Mouse (Mus musculus): Measurements from ENCODE around the gene Astn1. TPM values are rescaled to one million over a fixed set of nuclear protein-coding genes. Genes with fewer than 3 reads are reported as not detected.

The Astn1 gene
- total and polyA plus RNA-seq, 3 experiments, result 0.35 to 0.42 TPM; not detected in 1

- in situ Hi-C loops (cut with MboI; ENCODE audit: low pct_ligation_motif_present, low pct_unique_long_range_greater_than_20kb, low sequenced_read_pairs), result no loop called here
These were observed 91.5 kb downstream of the Astn1 start for GRCm38 (mm10) chr1:158453587-158453986.

DNA sequence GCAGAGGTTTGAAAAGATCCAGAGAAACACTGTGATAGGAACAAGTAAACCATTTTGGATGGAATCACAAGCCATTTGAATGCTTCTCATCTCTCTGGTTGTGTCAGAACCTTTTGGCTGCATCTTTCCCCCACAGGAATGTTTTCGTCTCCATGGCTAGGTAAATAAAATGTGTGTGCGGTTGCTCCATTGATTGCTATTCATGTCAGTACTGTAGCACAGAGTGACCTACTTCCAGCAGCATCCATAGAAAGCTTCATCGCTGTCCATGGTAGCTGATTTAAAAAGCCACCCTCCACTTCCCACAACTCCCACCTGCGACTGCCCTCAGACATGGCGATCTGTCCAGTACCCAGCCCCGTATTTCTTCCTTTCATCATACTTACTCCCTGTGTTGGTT is 101.9 kb downstream of the Astn1 start:
- Histone ChIP-seq H3K79me2 (replicated peaks; ENCODE audit: control insufficient read depth, extremely low read depth, insufficient read depth, poor library complexity, severe bottlenecking) (no peaks in the 10 kb centered on the region), H3K9ac (ENCODE audit: insufficient read depth, low read depth) (no peak overlapping the region), H3K4me3 (replicated peaks in 1 of 3; ENCODE audit: low read depth in 2 of 3, low read length in 2 of 3, poor library complexity in 1 of 3) (no peak overlapping the region), H3K36me3 (replicated peaks in 1 of 2; ENCODE audit: control insufficient read depth in 1 of 2, insufficient read depth in 1 of 2, low read length in 1 of 2) (no peaks in the 10 kb centered on the region), H3K27me3 (replicated peaks) (no peaks in the 10 kb centered on the region), H3K27ac (ENCODE audit: insufficient read depth, low read depth) (no peak overlapping the region), H3K4me1 (ENCODE audit: control insufficient read depth in 1 of 2, insufficient read depth in 2 of 2) (peaks cover 0 to 14% of the 10 kb centered on the region in 2 experiments; a peak in 2 of 4 replicates), H3K4me2 (ENCODE audit: insufficient read depth, low read depth, poor library complexity, severe bottlenecking) (no peak overlapping the region), H3K9me3 (replicated peaks; ENCODE audit: low read length) (no peaks in the 10 kb centered on the region)
- dilution Hi-C loops (cut with MboI; ENCODE audit: extremely low pct_ligation_motif_present, extremely low pct_unique_long_range_greater_than_20kb, low sequenced_read_pairs), result no loop called here
- in situ Hi-C loops (cut with MboI; ENCODE audit: low pct_ligation_motif_present, low pct_unique_long_range_greater_than_20kb, low sequenced_read_pairs), result no loop called here
- TF ChIP-seq SIN3A (IDR thresholded peaks at IDR 0.05; ENCODE audit: low read length), result no peak
- TF ChIP-seq GABPA (IDR thresholded peaks at IDR 0.05; ENCODE audit: insufficient replicate concordance, low read depth, low read length), result no peak
- no peak for TF ChIP-seq MYC (IDR thresholded peaks at IDR 0.05; ENCODE audit: low read depth, low read length)
- no peak for TF ChIP-seq USF1 (IDR thresholded peaks at IDR 0.05; ENCODE audit: low read depth, low read length)
- no peak for TF ChIP-seq NRF1 (IDR thresholded peaks at IDR 0.05; ENCODE audit: low read depth, low read length)
- no peak for TF ChIP-seq UBTF (IDR thresholded peaks at IDR 0.05; ENCODE audit: low read depth, low read length)
- no peak for TF ChIP-seq ETS1 (conservative IDR thresholded peaks at IDR 0.05; ENCODE audit: low read depth, low read length)
- no peak for TF ChIP-seq KAT2A (IDR thresholded peaks at IDR 0.05; ENCODE audit: insufficient replicate concordance, low read length)
- no peak for TF ChIP-seq E2F4 (IDR thresholded peaks at IDR 0.05; ENCODE audit: insufficient replicate concordance, low read depth, low read length)
- TF ChIP-seq HCFC1 (IDR thresholded peaks at IDR 0.05; ENCODE audit: low read depth, low read length), result no peak
- TF ChIP-seq POLR2AphosphoS2 (IDR thresholded peaks at IDR 0.05; ENCODE audit: low read depth, low read length), result no peak
- TF ChIP-seq ZMIZ1 (IDR thresholded peaks at IDR 0.05; ENCODE audit: low read depth, low read length), result no peak
- TF ChIP-seq MEF2A (IDR thresholded peaks at IDR 0.05; ENCODE audit: borderline replicate concordance, low read depth, low read length), result no peak
- TF ChIP-seq JUN (IDR thresholded peaks at IDR 0.05; ENCODE audit: insufficient read depth, low read depth, low read length), result no peak
- no peak for TF ChIP-seq TCF12 (IDR thresholded peaks at IDR 0.05; ENCODE audit: low read depth, low read length)
- no peak for TF ChIP-seq CHD2 (IDR thresholded peaks at IDR 0.05; ENCODE audit: low read length)
- TF ChIP-seq ZKSCAN1 (IDR thresholded peaks at IDR 0.05; ENCODE audit: borderline replicate concordance, low read depth, low read length), result no peak
- TF ChIP-seq IRF4 (IDR thresholded peaks at IDR 0.05; ENCODE audit: low read depth, low read length), result no peak
- DNase-seq (ENCODE audit: extremely low read depth), result no peak

More at GRCm38 (mm10) chr1:158453587-158453986, 91.5 kb downstream of the Astn1 start:
- Histone ChIP-seq H3K79me2 (replicated peaks; ENCODE audit: control insufficient read depth, extremely low read depth, insufficient read depth, poor library complexity, severe bottlenecking) (no peaks in the 10 kb centered on the region), H3K4me2 (ENCODE audit: insufficient read depth, low read depth, poor library complexity, severe bottlenecking) (no peak overlapping the region), H3K4me1 (ENCODE audit: control insufficient read depth in 1 of 2, insufficient read depth in 2 of 2) (peaks cover 0 to 3% of the 10 kb centered on the region in 2 experiments; a peak in 2 of 4 replicates), H3K27me3 (replicated peaks) (no peaks in the 10 kb centered on the region), H3K27ac (ENCODE audit: insufficient read depth, low read depth) (no peak overlapping the region), H3K4me3 (replicated peaks in 1 of 3; ENCODE audit: low read depth in 2 of 3, low read length in 2 of 3, poor library complexity in 1 of 3) (no peak overlapping the region), H3K9me3 (replicated peaks; ENCODE audit: low read length) (no peaks in the 10 kb centered on the region), H3K9ac (ENCODE audit: insufficient read depth, low read depth) (no peak overlapping the region), H3K36me3 (replicated peaks in 1 of 2; ENCODE audit: control insufficient read depth in 1 of 2, insufficient read depth in 1 of 2, low read length in 1 of 2) (no peaks in the 10 kb centered on the region)
- no peak for DNase-seq (ENCODE audit: extremely low read depth)
- dilution Hi-C loops (cut with MboI; ENCODE audit: extremely low pct_ligation_motif_present, extremely low pct_unique_long_range_greater_than_20kb, low sequenced_read_pairs), result no loop called here
- TF ChIP-seq IRF4 (IDR thresholded peaks at IDR 0.05; ENCODE audit: low read depth, low read length) (no peak), CHD1 (IDR thresholded peaks at IDR 0.05; ENCODE audit: low read depth, low read length) (no peak), MYC (IDR thresholded peaks at IDR 0.05; ENCODE audit: low read depth, low read length) (no peak), MAZ (IDR thresholded peaks at IDR 0.05; ENCODE audit: low read depth, low read length) (no peak), MEF2A (IDR thresholded peaks at IDR 0.05; ENCODE audit: borderline replicate concordance, low read depth, low read length) (no peak), JUND (conservative IDR thresholded peaks at IDR 0.05; ENCODE audit: low read depth, low read length) (no peak), ETS1 (conservative IDR thresholded peaks at IDR 0.05; ENCODE audit: low read depth, low read length) (no peak), CHD2 (IDR thresholded peaks at IDR 0.05; ENCODE audit: low read length) (no peak), USF2 (conservative IDR thresholded peaks at IDR 0.05; ENCODE audit: low read depth, low read length) (no peak), EP300 (IDR thresholded peaks at IDR 0.05; ENCODE audit: low read length) (no peak), ZC3H11A (IDR thresholded peaks at IDR 0.05; ENCODE audit: low read depth, low read length) (no peak), MAFK (IDR thresholded peaks at IDR 0.05; ENCODE audit: insufficient replicate concordance, low read length) (no peak), BHLHE40 (IDR thresholded peaks at IDR 0.05; ENCODE audit: low read depth, low read length) (no peak)

Data from CH12.LX (cell line).